Mouse (Mus musculus): ENCODE data around the gene Arhgef28. TPM values are rescaled to one million over a fixed set of nuclear protein-coding genes. Genes with fewer than 3 reads are reported as not detected.

Gene Arhgef28
- total and polyA plus RNA-seq, 2 experiments from 2014 or later, result 34.3 to 41.5 TPM

- DNase-seq (ENCODE audit: low spot score) (no peak), ATAC-seq (ENCODE audit: low FRiP score) (no peak)
- WGBS, result 72% methylated on average over 10 of the region's 10 CpGs
- no peaks in the 10 kb centered on the region for H3K27me3 ChIP-seq (ENCODE audit: insufficient read depth, low read length)
- H3K4me1 ChIP-seq (ENCODE audit: insufficient read depth, low read length), result no peaks in the 10 kb centered on the region
- H3K9me3 ChIP-seq (ENCODE audit: low read length), result no peaks in the 10 kb centered on the region
- no peaks in the 10 kb centered on the region for H3K36me3 ChIP-seq (ENCODE audit: insufficient read depth, low read length)
- H3K4me2 ChIP-seq (ENCODE audit: low read depth, low read length, poor library complexity, severe bottlenecking), result no peak overlapping the region
- no peak for TF ChIP-seq CTCF (IDR thresholded peaks at IDR 0.05)
- no peak overlapping the region for H3K4me3 ChIP-seq (ENCODE audit: low read depth, low read length)
- no peak overlapping the region for H3K27ac ChIP-seq (ENCODE audit: low read depth, low read length)
- H3K9ac ChIP-seq (replicated peaks; ENCODE audit: low read length, poor library complexity, severe bottlenecking), result no peak overlapping the region
Observed at GRCm38 (mm10) chr13:98192596-98192995, 13.6 kb downstream of the Arhgef28 start.

- DNase-seq (ENCODE audit: low spot score) (no peak), ATAC-seq (ENCODE audit: low FRiP score) (no peak)
- Histone ChIP-seq H3K4me3 (ENCODE audit: low read depth, low read length) (no peak overlapping the region), H3K27me3 (ENCODE audit: insufficient read depth, low read length) (no peaks in the 10 kb centered on the region), H3K9ac (replicated peaks; ENCODE audit: low read length, poor library complexity, severe bottlenecking) (no peak overlapping the region), H3K4me2 (ENCODE audit: low read depth, low read length, poor library complexity, severe bottlenecking) (no peak overlapping the region), H3K27ac (ENCODE audit: low read depth, low read length) (no peak overlapping the region), H3K36me3 (ENCODE audit: insufficient read depth, low read length) (no peaks in the 10 kb centered on the region), H3K4me1 (ENCODE audit: insufficient read depth, low read length) (no peaks in the 10 kb centered on the region), H3K9me3 (ENCODE audit: low read length) (no peaks in the 10 kb centered on the region)
- TF ChIP-seq CTCF (IDR thresholded peaks at IDR 0.05), result no peak
- 98% methylated on average over 2 of the region's 2 CpGs for WGBS
Observed at GRCm38 (mm10) chr13:98188500-98188899, 17.7 kb downstream of the Arhgef28 start.

GRCm38 (mm10) chr13:98187904-98188303 is 18.3 kb downstream of the Arhgef28 start:
- Histone ChIP-seq H3K4me2 (ENCODE audit: low read depth, low read length, poor library complexity, severe bottlenecking) (no peak overlapping the region), H3K36me3 (ENCODE audit: insufficient read depth, low read length) (no peaks in the 10 kb centered on the region), H3K9me3 (ENCODE audit: low read length) (no peaks in the 10 kb centered on the region), H3K9ac (replicated peaks; ENCODE audit: low read length, poor library complexity, severe bottlenecking) (no peak overlapping the region), H3K4me3 (ENCODE audit: low read depth, low read length) (no peak overlapping the region), H3K27ac (ENCODE audit: low read depth, low read length) (no peak overlapping the region), H3K27me3 (ENCODE audit: insufficient read depth, low read length) (no peaks in the 10 kb centered on the region), H3K4me1 (ENCODE audit: insufficient read depth, low read length) (no peaks in the 10 kb centered on the region)
- no peak for TF ChIP-seq CTCF (IDR thresholded peaks at IDR 0.05)
- ATAC-seq (ENCODE audit: low FRiP score) (no peak), DNase-seq (ENCODE audit: low spot score) (no peak)
- WGBS, result 94% methylated on average over 1 of the region's 1 CpGs

GRCm38 (mm10) chr13:98186179-98186578 is 20.1 kb downstream of the Arhgef28 start:
- no peak overlapping the region for H3K4me3 ChIP-seq (ENCODE audit: low read depth, low read length)
- no peak for ATAC-seq (ENCODE audit: low FRiP score)
- no peak overlapping the region for H3K9ac ChIP-seq (replicated peaks; ENCODE audit: low read length, poor library complexity, severe bottlenecking)
- H3K9me3 ChIP-seq (ENCODE audit: low read length), result no peaks in the 10 kb centered on the region
- H3K4me1 ChIP-seq (ENCODE audit: insufficient read depth, low read length), result no peaks in the 10 kb centered on the region
- DNase-seq (ENCODE audit: low spot score), result peak; percentile 47
- H3K27ac ChIP-seq (ENCODE audit: low read depth, low read length), result no peak overlapping the region
- no peaks in the 10 kb centered on the region for H3K27me3 ChIP-seq (ENCODE audit: insufficient read depth, low read length)
- H3K4me2 ChIP-seq (ENCODE audit: low read depth, low read length, poor library complexity, severe bottlenecking), result no peak overlapping the region
- WGBS, result 38% methylated on average over 5 of the region's 5 CpGs
- H3K36me3 ChIP-seq (ENCODE audit: insufficient read depth, low read length), result no peaks in the 10 kb centered on the region
- no peak for TF ChIP-seq CTCF (IDR thresholded peaks at IDR 0.05)

DNA sequence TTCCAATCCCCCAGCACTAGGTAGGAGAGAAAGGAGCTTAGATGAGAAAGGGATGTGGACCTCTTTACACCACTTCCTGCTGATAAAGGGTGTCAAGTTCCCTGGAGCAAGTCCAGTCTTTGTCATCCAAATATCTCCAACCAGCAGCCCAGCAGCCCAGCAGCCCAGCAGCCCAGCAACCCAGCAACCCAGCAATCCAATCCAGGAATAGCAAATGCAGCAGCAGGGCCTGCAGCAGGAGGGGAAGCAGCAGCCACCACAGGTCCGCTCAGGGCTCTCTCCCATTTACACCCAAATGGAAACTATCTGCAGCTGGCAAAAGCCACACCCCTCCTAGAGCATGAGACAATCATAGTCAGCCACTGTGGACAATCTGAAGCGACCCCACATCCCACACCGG is 21.6 kb downstream of the Arhgef28 start:
- 44% methylated on average over 3 of the region's 3 CpGs for WGBS
- H3K9me3 ChIP-seq (ENCODE audit: low read length), result no peaks in the 10 kb centered on the region

GRCm38 (mm10) chr13:98183157-98183878 is 22.9 kb downstream of the Arhgef28 start:
- Histone ChIP-seq H3K27me3 (ENCODE audit: insufficient read depth, low read length) (no peaks in the 10 kb centered on the region), H3K36me3 (ENCODE audit: insufficient read depth, low read length) (no peaks in the 10 kb centered on the region), H3K4me3 (ENCODE audit: low read depth, low read length) (no peak overlapping the region), H3K9ac (replicated peaks; ENCODE audit: low read length, poor library complexity, severe bottlenecking) (no peak overlapping the region), H3K27ac (ENCODE audit: low read depth, low read length) (no peak overlapping the region), H3K4me1 (ENCODE audit: insufficient read depth, low read length) (no peaks in the 10 kb centered on the region), H3K9me3 (ENCODE audit: low read length) (no peaks in the 10 kb centered on the region), H3K4me2 (ENCODE audit: low read depth, low read length, poor library complexity, severe bottlenecking) (no peak overlapping the region)
- TF ChIP-seq CTCF (IDR thresholded peaks at IDR 0.05), result no peak
- 85% methylated on average over 21 of the region's 21 CpGs for WGBS
- ATAC-seq (ENCODE audit: low FRiP score) (no peak), DNase-seq (ENCODE audit: low spot score) (no peak)

More for the DNA sequence above, 21.6 kb downstream of the Arhgef28 start:
- Histone ChIP-seq H3K4me1 (ENCODE audit: insufficient read depth, low read length) (no peaks in the 10 kb centered on the region), H3K36me3 (ENCODE audit: insufficient read depth, low read length) (no peaks in the 10 kb centered on the region), H3K4me3 (ENCODE audit: low read depth, low read length) (no peak overlapping the region), H3K27ac (ENCODE audit: low read depth, low read length) (no peak overlapping the region), H3K9ac (replicated peaks; ENCODE audit: low read length, poor library complexity, severe bottlenecking) (no peak overlapping the region), H3K27me3 (ENCODE audit: insufficient read depth, low read length) (no peaks in the 10 kb centered on the region), H3K4me2 (ENCODE audit: low read depth, low read length, poor library complexity, severe bottlenecking) (no peak overlapping the region)
- TF ChIP-seq CTCF (IDR thresholded peaks at IDR 0.05), result no peak
- no peak for DNase-seq (ENCODE audit: low spot score)
- no peak for ATAC-seq (ENCODE audit: low FRiP score)

Measured in midbrain, postnatal 0 days (tissue).